Mouse (Mus musculus): ENCODE results near the gene Grid1.

DNA sequence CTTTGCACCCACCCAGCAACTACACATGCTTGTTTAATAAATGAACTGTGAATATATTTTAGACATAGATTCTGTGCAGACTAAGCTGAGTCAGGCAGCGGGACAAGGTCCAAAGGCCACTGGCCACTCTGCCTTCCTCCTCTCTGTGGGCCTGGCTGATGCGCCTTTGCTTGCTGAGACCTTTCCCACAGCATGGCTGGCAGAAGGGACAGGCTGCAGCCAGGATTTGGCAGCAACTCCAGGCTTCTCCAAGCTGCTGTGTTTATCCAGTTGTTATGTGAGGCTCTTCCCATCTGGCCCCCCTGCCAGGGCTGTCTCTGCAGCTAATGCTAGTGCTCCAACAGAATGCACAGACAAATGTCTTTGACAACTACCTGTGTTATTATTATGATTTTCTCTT lies 347.5 kb downstream of the Grid1 start:
- TF ChIP-seq CTCF (IDR thresholded peaks at IDR 0.05; ENCODE audit: borderline replicate concordance, insufficient read depth, low read length) (no peak), POLR2A (IDR thresholded peaks at IDR 0.05; ENCODE audit: low read depth, low read length) (no peak)

Data from embryonic fibroblast, embryonic 13.5 days (primary cell).